Mouse (Mus musculus) kidney, postnatal 0 days (tissue): ENCODE results near the gene Gm10160. TPM values are rescaled to one million over a fixed set of nuclear protein-coding genes. Genes with fewer than 3 reads are reported as not detected.

Experiments
- ATAC-seq: fragments of 200-750 bp; cut with Nextera tagmentation; replicated peaks from 2 replicates; pipeline ENCODE4 v1.8.0; 2017; ENCODE audit warnings: low read depth, moderate number of reproducible peaks, moderate TSS enrichment, moderate library complexity; ENCODE audit not compliant: low FRiP score
- DNase-seq: peaks from one replicate; pipeline ENCODE4 v3.0.0-alpha.2; 2016; ENCODE audit warnings: low spot score
- H3K27ac ChIP-seq: fragments of 300-500 bp; sonication (generic); 2 replicates; pipeline ENCODE4 v1.5.1; 2014; ENCODE audit warnings: mild to moderate bottlenecking
- H3K27me3 ChIP-seq: fragments of 300-500 bp; sonication (generic); 2 replicates; pipeline ENCODE4 v1.6.1; 2014; ENCODE audit warnings: low read length, mixed read lengths; ENCODE audit not compliant: insufficient read depth
- H3K36me3 ChIP-seq: fragments of 300-500 bp; sonication (generic); 2 replicates; pipeline ENCODE4 v1.6.1; 2014; ENCODE audit warnings: low read length, mixed read lengths; ENCODE audit not compliant: insufficient read depth
- H3K4me1 ChIP-seq: fragments of 300-500 bp; sonication (generic); replicated peaks from 2 replicates; pipeline ENCODE4 v1.6.1; 2014; ENCODE audit warnings: antibody characterized with exemption, low read length, mixed read lengths; ENCODE audit not compliant: insufficient read depth
- H3K4me2 ChIP-seq: fragments of 300-500 bp; sonication (generic); 2 replicates; pipeline ENCODE4 v1.6.1; 2014; ENCODE audit warnings: mild to moderate bottlenecking, low read length, moderate library complexity, mixed read lengths
- H3K4me3 ChIP-seq: fragments of 300-500 bp; sonication (generic); replicated peaks from 2 replicates; pipeline ENCODE4 v1.5.1; 2014; ENCODE audit warnings: low read depth, low read length
- H3K9ac ChIP-seq: fragments of 300-500 bp; sonication (generic); 2 replicates; pipeline ENCODE4 v1.6.1; 2014; ENCODE audit warnings: low read depth, low read length
- H3K9me3 ChIP-seq: fragments of 300-500 bp; sonication (generic); replicated peaks from 2 replicates; pipeline ENCODE4 v1.6.1; 2016; ENCODE audit warnings: low read length, inconsistent platforms, mixed read lengths
- CTCF ChIP-seq: IDR thresholded peaks from 2 replicates; pipeline ENCODE4 v1.5.1; 2016; ENCODE audit warnings: antibody characterized with exemption, low read depth, mild to moderate bottlenecking, moderate library complexity
- WGBS: fragments of 180-500 bp; shearing (Covaris S2); extraction: QIAGEN DNeasy Blood & Tissue Kit; methylation state at CpG from one replicate; pipeline ENCODE4 v1.1.7; 2014; 5-methylcytosine and 5-hydroxymethylcytosine counted together
- polyA plus RNA-seq: library from polyadenylated mRNA; unstranded; fragments of >200 nt; fragmentation: Nextera tagmentation; extraction: Ambion mirVana; gene quantifications from 2 replicates; pipeline ENCODE4 v1.2.1, GENCODE M21; 2015

Gene Gm10160
- polyA plus RNA-seq, 1 experiment from 2014 or later, result not detected

DNA sequence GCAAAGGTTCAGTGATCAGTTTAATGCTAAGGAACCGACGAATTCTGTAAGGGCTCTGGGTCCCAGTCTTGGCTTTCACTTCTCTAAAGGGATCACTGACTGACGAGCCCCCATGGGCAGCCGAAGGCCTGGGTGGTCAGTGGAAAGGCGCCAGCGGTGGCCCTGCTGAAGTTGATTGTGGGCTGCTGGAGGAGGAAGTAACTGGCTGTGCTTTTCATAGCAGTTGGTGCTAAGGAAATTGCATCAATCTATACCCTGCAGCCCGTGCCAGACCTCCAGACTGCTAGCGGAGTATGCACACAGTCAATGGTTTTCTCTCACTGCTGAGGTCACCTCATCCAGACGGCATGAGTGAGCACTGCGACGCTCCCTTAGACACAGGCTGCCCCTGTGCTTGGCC, 4.5 kb upstream of the Gm10160 start:
- Histone ChIP-seq H3K36me3 (no peaks in the 10 kb centered on the region), H3K9ac (0 out of 2 replicates have a peak overlapping the region, but pooled peaks have one; percentile 1), H3K27me3 (no peaks in the 10 kb centered on the region), H3K27ac (0 out of 2 replicates have a peak overlapping the region, but pooled peaks have one; percentile 6), H3K4me3 (peak overlapping the region; percentile 58), H3K4me2 (peak overlapping the region; percentile 98), H3K4me1 (peaks cover 6% of the 10 kb centered on the region; the same call in 1 of the 2 replicates), H3K9me3 (no peaks in the 10 kb centered on the region)
- DNase-seq (peak; percentile 21), ATAC-seq (no peak)
- TF ChIP-seq CTCF, result no peak
- WGBS, result 35% methylated on average over 11 of the region's 11 CpGs

DNA sequence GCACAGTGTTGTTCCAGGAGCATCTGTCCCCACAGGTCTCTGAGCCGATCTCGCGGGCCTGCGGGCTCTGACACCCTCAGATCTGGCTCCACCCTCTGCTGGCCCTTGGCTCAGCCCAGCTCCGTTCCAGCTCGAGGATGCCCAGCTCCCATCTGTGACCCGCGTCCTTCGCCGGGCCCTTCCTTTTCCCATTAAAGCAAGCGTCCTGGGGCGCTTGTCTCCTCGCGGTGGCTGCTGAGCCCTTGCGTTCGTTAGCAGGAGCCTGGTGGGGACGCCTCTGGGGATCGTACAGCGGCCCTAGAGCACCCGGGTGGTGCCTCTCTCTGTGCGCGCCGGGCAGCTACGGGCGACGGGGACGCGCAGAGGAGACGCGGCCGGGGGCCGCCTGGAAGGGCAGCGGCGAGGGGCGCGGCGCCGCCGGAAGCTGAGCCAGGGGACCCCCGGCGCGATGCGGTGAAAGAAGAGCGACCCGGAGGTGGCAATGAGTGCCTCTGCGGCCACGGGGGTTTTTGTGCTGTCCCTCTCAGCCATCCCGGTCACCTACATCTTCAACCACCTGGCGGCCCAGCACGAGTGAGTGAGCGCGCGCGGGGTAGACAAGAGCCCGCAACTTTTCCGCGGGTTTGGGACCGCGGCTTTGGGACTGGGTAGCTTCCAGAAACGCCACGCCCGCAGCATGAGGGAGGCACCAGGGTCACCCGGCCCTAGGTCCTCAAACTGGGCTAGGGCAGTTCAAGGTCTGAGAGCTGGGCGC, 3.6 kb upstream of the Gm10160 start, which contains the start of gene Tm6sf1:
TSS of gene Tm6sf1 (plus strand) at position 34 of the 754 bp plus-strand sequence.
- WGBS, result under 1% methylated on average over 64 of the region's 64 CpGs
- H3K27ac ChIP-seq, result peak within 1 kb of the TSS; percentile 51; the same call in 1 of the 2 replicates
- no peaks in the 10 kb centered on the region for H3K27me3 ChIP-seq
- DNase-seq (peak; percentile 55), ATAC-seq (peak; percentile 65)
- no peaks in the 10 kb centered on the region for H3K36me3 ChIP-seq
- H3K9me3 ChIP-seq, result no peaks in the 10 kb centered on the region
- peak within 1 kb of the TSS; percentile 58 for H3K4me3 ChIP-seq
- H3K4me2 ChIP-seq, result peak within 1 kb of the TSS; percentile 98
- peak within 1 kb of the TSS; percentile 62 for H3K9ac ChIP-seq
- H3K4me1 ChIP-seq, result peaks cover 6% of the 10 kb centered on the region; the same call in 1 of the 2 replicates
- no peak for TF ChIP-seq CTCF

DNA sequence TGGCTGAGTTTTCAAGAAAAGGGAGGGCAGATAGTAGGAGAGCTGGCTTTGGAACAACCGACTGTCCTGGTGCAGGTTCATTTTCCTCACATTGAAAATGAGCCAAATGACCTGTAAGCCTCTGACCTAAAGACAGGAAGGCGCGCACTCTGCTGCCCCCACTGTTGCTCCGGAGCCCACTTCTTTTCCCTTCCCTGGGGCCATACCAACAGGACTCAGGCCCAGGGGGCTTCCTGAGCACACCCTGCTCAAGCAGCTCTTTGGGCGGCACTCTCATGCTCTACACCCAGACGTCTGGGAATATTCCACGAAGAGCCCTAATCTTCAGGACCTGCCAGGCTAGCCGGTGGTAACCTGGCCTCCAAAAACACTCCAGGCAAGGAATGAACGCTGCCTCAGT, 2.6 kb upstream of the Gm10160 start:
- TF ChIP-seq CTCF, result no peak
- Histone ChIP-seq H3K4me1 (peaks cover 6% of the 10 kb centered on the region; the same call in 1 of the 2 replicates), H3K27me3 (no peaks in the 10 kb centered on the region), H3K9me3 (no peaks in the 10 kb centered on the region), H3K36me3 (no peaks in the 10 kb centered on the region), H3K9ac (no peak overlapping the region), H3K4me3 (no peak overlapping the region), H3K27ac (no peak overlapping the region), H3K4me2 (peak overlapping the region; percentile 98)
- WGBS, result 7% methylated on average over 9 of the region's 9 CpGs
- no peak for ATAC-seq
- no peak for DNase-seq

DNA sequence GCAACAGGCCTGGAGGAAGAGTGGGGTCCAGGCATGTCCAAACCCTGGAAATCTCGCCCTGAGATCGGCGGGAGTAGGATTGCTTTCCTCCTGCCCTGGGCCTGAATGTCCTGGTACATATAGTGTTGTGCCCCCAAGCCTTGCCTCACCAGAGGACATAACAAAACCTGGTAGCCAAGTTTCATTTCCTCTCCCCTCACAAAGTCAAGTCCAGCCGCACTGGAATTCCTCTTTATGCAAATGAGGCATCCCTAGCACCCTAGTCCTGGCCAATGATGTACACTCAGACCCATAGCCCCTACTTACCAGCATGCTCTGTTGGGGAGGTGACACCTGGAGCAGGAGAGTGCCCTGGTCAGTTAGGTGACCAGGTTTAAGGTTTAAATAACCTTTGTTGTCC, 627 bp upstream of the Gm10160 start:
- no peak overlapping the region for H3K27ac ChIP-seq
- no peaks in the 10 kb centered on the region for H3K27me3 ChIP-seq
- TF ChIP-seq CTCF, result no peak
- peaks cover 6% of the 10 kb centered on the region; the same call in 1 of the 2 replicates for H3K4me1 ChIP-seq
- H3K36me3 ChIP-seq, result no peaks in the 10 kb centered on the region
- no peak overlapping the region for H3K4me2 ChIP-seq
- DNase-seq (no peak), ATAC-seq (no peak)
- 72% methylated on average over 4 of the region's 4 CpGs for WGBS
- H3K4me3 ChIP-seq, result no peak overlapping the region
- H3K9me3 ChIP-seq, result no peaks in the 10 kb centered on the region
- H3K9ac ChIP-seq, result no peak overlapping the region

DNA sequence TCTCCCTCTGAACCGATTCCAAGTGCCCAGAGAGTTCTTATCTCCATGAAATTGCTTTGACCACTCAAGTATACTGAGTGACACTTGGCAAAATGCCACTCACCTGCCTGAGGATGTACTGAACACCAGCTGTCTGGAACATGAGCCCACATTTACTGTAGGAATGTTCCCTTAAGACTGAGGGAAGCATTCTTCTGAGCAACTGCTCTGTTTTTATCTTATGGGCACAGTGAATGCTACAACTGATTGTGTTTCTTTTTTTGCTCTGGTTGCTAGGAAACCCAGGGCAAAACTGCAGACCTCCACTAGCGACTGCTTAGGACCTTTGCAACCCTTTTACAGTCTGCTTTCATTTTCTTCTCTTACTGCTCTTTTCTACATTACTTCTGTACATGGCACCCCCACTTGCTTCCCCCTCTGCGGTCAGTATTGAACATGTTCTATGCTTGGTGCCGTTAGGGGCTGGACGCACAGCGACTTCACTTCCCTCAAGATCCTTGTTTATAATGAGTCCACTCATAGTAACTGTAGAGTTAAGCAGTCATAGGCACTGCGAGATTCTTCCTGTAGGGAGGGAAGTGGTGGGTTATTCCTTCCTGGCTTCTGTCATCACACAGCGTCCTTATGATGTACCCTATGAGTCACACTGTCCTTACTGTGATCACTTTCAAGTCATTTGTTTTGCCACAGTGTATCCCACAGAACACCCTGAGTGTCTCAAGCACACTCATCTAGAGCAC, 856 bp downstream of the Gm10160 start:
- Histone ChIP-seq H3K36me3 (no peaks in the 10 kb centered on the region), H3K4me2 (no peak overlapping the region), H3K4me3 (no peak overlapping the region), H3K27me3 (no peaks in the 10 kb centered on the region), H3K9ac (no peak overlapping the region), H3K9me3 (no peaks in the 10 kb centered on the region), H3K4me1 (peaks cover 6% of the 10 kb centered on the region; the same call in 1 of the 2 replicates), H3K27ac (no peak overlapping the region)
- DNase-seq, result no peak
- WGBS, result 61% methylated on average over 8 of the region's 8 CpGs
- TF ChIP-seq CTCF, result no peak
- ATAC-seq, result no peak

- ATAC-seq (no peak; the same call in 1 of the 2 replicates), DNase-seq (peak; percentile 39)
- TF ChIP-seq CTCF, result no peak
- Histone ChIP-seq H3K4me2 (no peak overlapping the region), H3K36me3 (no peaks in the 10 kb centered on the region), H3K9ac (no peak overlapping the region), H3K27me3 (no peaks in the 10 kb centered on the region), H3K9me3 (no peaks in the 10 kb centered on the region), H3K27ac (peak overlapping the region; percentile 66), H3K4me1 (no peaks in the 10 kb centered on the region), H3K4me3 (no peak overlapping the region)
- WGBS, result 67% methylated on average over 3 of the region's 3 CpGs
These were observed 3.9 kb downstream of the Gm10160 start for GRCm38 (mm10) chr7:81851706-81852105.
